Mouse (Mus musculus): ENCODE data around the gene Ehbp1. TPM values are rescaled to one million over a fixed set of nuclear protein-coding genes. Genes with fewer than 3 reads are reported as not detected.

Gene Ehbp1
- polyA plus RNA-seq, 2 experiments, result 12.1 to 21.4 TPM

DNA sequence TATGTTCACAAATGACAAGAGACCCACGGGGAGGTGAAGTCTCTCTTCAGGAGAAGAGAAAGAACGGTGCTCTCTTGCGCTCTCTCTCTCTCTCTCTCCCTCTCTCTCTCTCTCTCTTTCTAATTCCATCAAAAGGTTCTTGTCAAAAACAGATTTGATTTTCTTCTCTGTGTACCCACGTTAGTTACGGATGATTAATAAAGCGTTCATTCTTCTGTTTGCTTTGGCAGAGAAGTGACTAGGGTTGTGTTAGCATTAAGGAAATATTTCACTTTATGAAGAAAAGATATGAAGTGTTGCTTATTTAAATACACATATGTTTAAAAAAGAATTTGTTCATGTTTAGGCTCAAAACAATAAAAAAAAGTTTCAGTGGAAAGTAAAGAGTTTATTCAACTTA lies 143.7 kb downstream of the Ehbp1 start:
- H3K4me2 ChIP-seq (replicated peaks; ENCODE audit: low read depth, low read length, severe bottlenecking), result no peak overlapping the region
- H3K9ac ChIP-seq (ENCODE audit: low read depth, low read length, severe bottlenecking), result no peak overlapping the region
- DNase-seq (ENCODE audit: low spot score), result no peak
- H3K27me3 ChIP-seq (ENCODE audit: control insufficient read depth, insufficient read depth, low read length), result no peaks in the 10 kb centered on the region
- 67% methylated on average over 6 of the region's 6 CpGs for WGBS
- H3K9me3 ChIP-seq (ENCODE audit: control insufficient read depth, low read length), result no peaks in the 10 kb centered on the region
- H3K36me3 ChIP-seq (ENCODE audit: control insufficient read depth, insufficient read depth, low read length), result no peaks in the 10 kb centered on the region
- no peak overlapping the region for H3K27ac ChIP-seq (replicated peaks; ENCODE audit: low read depth, low read length)
- H3K4me1 ChIP-seq (ENCODE audit: control insufficient read depth, insufficient read depth, low read length), result peaks cover 4% of the 10 kb centered on the region; the same call in 1 of the 2 replicates
- no peak for TF ChIP-seq POLR2A (IDR thresholded peaks at IDR 0.05; ENCODE audit: borderline replicate concordance, extremely low read depth, insufficient read depth, insufficient read length)
- no peak overlapping the region for H3K4me3 ChIP-seq (replicated peaks; ENCODE audit: low read length)
- no peak for ATAC-seq (ENCODE audit: low FRiP score, low read depth)

GRCm38 (mm10) chr11:22197935-22198334 lies 144.2 kb downstream of the Ehbp1 start:
- no peak for TF ChIP-seq POLR2A (IDR thresholded peaks at IDR 0.05; ENCODE audit: borderline replicate concordance, extremely low read depth, insufficient read depth, insufficient read length)
- ATAC-seq (ENCODE audit: low FRiP score, low read depth), result no peak
- no peak overlapping the region for H3K9ac ChIP-seq (ENCODE audit: low read depth, low read length, severe bottlenecking)
- no peak for DNase-seq (ENCODE audit: low spot score)
- no peaks in the 10 kb centered on the region for H3K27me3 ChIP-seq (ENCODE audit: control insufficient read depth, insufficient read depth, low read length)
- WGBS, result 61% methylated on average over 6 of the region's 6 CpGs
- no peaks in the 10 kb centered on the region for H3K9me3 ChIP-seq (ENCODE audit: control insufficient read depth, low read length)
- no peaks in the 10 kb centered on the region for H3K36me3 ChIP-seq (ENCODE audit: control insufficient read depth, insufficient read depth, low read length)
- no peak overlapping the region for H3K27ac ChIP-seq (replicated peaks; ENCODE audit: low read depth, low read length)
- H3K4me3 ChIP-seq (replicated peaks; ENCODE audit: low read length), result no peak overlapping the region
- no peak overlapping the region for H3K4me2 ChIP-seq (replicated peaks; ENCODE audit: low read depth, low read length, severe bottlenecking)
- peaks cover 4% of the 10 kb centered on the region; the same call in 1 of the 2 replicates for H3K4me1 ChIP-seq (ENCODE audit: control insufficient read depth, insufficient read depth, low read length)

- TF ChIP-seq POLR2A (IDR thresholded peaks at IDR 0.05; ENCODE audit: borderline replicate concordance, extremely low read depth, insufficient read depth, insufficient read length), result no peak
- H3K4me1 ChIP-seq (ENCODE audit: control insufficient read depth, insufficient read depth, low read length), result peaks cover 4% of the 10 kb centered on the region; the same call in 1 of the 2 replicates
- no peak overlapping the region for H3K9ac ChIP-seq (ENCODE audit: low read depth, low read length, severe bottlenecking)
- no peak overlapping the region for H3K27ac ChIP-seq (replicated peaks; ENCODE audit: low read depth, low read length)
- H3K36me3 ChIP-seq (ENCODE audit: control insufficient read depth, insufficient read depth, low read length), result no peaks in the 10 kb centered on the region
- no peak overlapping the region for H3K4me3 ChIP-seq (replicated peaks; ENCODE audit: low read length)
- H3K4me2 ChIP-seq (replicated peaks; ENCODE audit: low read depth, low read length, severe bottlenecking), result no peak overlapping the region
- no peaks in the 10 kb centered on the region for H3K27me3 ChIP-seq (ENCODE audit: control insufficient read depth, insufficient read depth, low read length)
- no peak for ATAC-seq (ENCODE audit: low FRiP score, low read depth)
- DNase-seq (ENCODE audit: low spot score), result no peak
- WGBS, result 32% methylated on average over 4 of the region's 4 CpGs
- no peaks in the 10 kb centered on the region for H3K9me3 ChIP-seq (ENCODE audit: control insufficient read depth, low read length)
Measured at GRCm38 (mm10) chr11:22196776-22197175, 145.3 kb downstream of the Ehbp1 start.

GRCm38 (mm10) chr11:22194607-22195006 lies 147.5 kb downstream of the Ehbp1 start:
- no peak overlapping the region for H3K4me2 ChIP-seq (replicated peaks; ENCODE audit: low read depth, low read length, severe bottlenecking)
- no peak for DNase-seq (ENCODE audit: low spot score)
- no peaks in the 10 kb centered on the region for H3K9me3 ChIP-seq (ENCODE audit: control insufficient read depth, low read length)
- 75% methylated on average over 3 of the region's 3 CpGs for WGBS
- H3K27me3 ChIP-seq (ENCODE audit: control insufficient read depth, insufficient read depth, low read length), result no peaks in the 10 kb centered on the region
- no peak for TF ChIP-seq POLR2A (IDR thresholded peaks at IDR 0.05; ENCODE audit: borderline replicate concordance, extremely low read depth, insufficient read depth, insufficient read length)
- peaks cover 4% of the 10 kb centered on the region; the same call in 1 of the 2 replicates for H3K4me1 ChIP-seq (ENCODE audit: control insufficient read depth, insufficient read depth, low read length)
- no peaks in the 10 kb centered on the region for H3K36me3 ChIP-seq (ENCODE audit: control insufficient read depth, insufficient read depth, low read length)
- H3K9ac ChIP-seq (ENCODE audit: low read depth, low read length, severe bottlenecking), result no peak overlapping the region
- no peak overlapping the region for H3K27ac ChIP-seq (replicated peaks; ENCODE audit: low read depth, low read length)
- ATAC-seq (ENCODE audit: low FRiP score, low read depth), result no peak
- H3K4me3 ChIP-seq (replicated peaks; ENCODE audit: low read length), result no peak overlapping the region

DNA sequence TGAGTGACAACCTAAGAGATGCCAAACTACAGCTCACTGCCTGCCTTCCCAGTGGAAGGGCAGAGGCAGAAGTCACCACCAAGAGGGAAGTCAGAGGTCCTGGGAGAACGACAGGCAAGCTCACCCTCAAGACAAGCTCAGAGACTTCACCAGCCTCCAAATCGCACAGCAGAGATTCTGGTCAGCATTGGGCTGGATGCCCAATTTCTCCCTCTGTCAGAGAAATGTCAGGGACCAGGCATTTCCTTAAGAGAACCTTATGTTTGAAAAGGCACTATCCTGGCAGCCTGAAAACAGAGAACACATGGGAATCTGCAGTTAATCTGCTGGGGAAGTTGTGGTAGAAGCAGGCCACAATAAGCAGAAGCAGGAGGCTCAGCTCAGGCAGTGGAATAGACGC lies 151.5 kb downstream of the Ehbp1 start:
- no peak for DNase-seq (ENCODE audit: low spot score)
- TF ChIP-seq POLR2A (IDR thresholded peaks at IDR 0.05; ENCODE audit: borderline replicate concordance, extremely low read depth, insufficient read depth, insufficient read length), result no peak

DNA sequence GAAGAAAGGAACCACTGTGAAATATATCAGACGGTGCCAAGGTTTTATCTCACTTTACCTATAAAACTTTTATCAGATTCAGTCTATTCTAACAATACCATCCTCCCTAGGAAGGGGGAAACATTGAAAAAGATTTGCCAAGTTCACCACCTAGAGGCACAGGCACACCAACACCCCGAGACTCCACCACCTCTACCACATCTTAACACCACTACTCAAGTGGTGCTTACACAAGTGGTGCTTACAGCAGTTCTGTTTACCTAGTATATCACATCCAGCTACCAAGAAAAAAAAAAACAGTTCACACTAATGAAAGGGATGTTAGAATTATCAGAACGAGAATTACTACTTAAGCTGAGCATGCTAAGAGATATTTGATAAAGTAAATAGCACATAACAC lies 152.1 kb downstream of the Ehbp1 start:
- Histone ChIP-seq H3K27ac (replicated peaks; ENCODE audit: low read depth, low read length) (no peak overlapping the region), H3K4me1 (ENCODE audit: control insufficient read depth, insufficient read depth, low read length) (no peaks in the 10 kb centered on the region), H3K4me3 (replicated peaks; ENCODE audit: low read length) (no peak overlapping the region), H3K9me3 (ENCODE audit: control insufficient read depth, low read length) (no peaks in the 10 kb centered on the region), H3K9ac (ENCODE audit: low read depth, low read length, severe bottlenecking) (no peak overlapping the region), H3K4me2 (replicated peaks; ENCODE audit: low read depth, low read length, severe bottlenecking) (no peak overlapping the region), H3K27me3 (ENCODE audit: control insufficient read depth, insufficient read depth, low read length) (no peaks in the 10 kb centered on the region), H3K36me3 (ENCODE audit: control insufficient read depth, insufficient read depth, low read length) (no peaks in the 10 kb centered on the region)
- TF ChIP-seq POLR2A (IDR thresholded peaks at IDR 0.05; ENCODE audit: borderline replicate concordance, extremely low read depth, insufficient read depth, insufficient read length), result no peak
- DNase-seq (ENCODE audit: low spot score) (no peak), ATAC-seq (ENCODE audit: low FRiP score, low read depth) (no peak)
- 61% methylated on average over 3 of the region's 3 CpGs for WGBS

More for the DNA sequence above, 151.5 kb downstream of the Ehbp1 start:
- Histone ChIP-seq H3K9ac (ENCODE audit: low read depth, low read length, severe bottlenecking) (no peak overlapping the region), H3K36me3 (ENCODE audit: control insufficient read depth, insufficient read depth, low read length) (no peaks in the 10 kb centered on the region), H3K27me3 (ENCODE audit: control insufficient read depth, insufficient read depth, low read length) (no peaks in the 10 kb centered on the region), H3K9me3 (ENCODE audit: control insufficient read depth, low read length) (no peaks in the 10 kb centered on the region), H3K27ac (replicated peaks; ENCODE audit: low read depth, low read length) (no peak overlapping the region), H3K4me2 (replicated peaks; ENCODE audit: low read depth, low read length, severe bottlenecking) (no peak overlapping the region), H3K4me1 (ENCODE audit: control insufficient read depth, insufficient read depth, low read length) (no peaks in the 10 kb centered on the region; the same call in 1 of the 2 replicates), H3K4me3 (replicated peaks; ENCODE audit: low read length) (no peak overlapping the region)
- ATAC-seq (ENCODE audit: low FRiP score, low read depth), result no peak
- WGBS, result 54% methylated on average over 3 of the region's 3 CpGs
